Mouse (Mus musculus) liver, embryonic 16.5 days (tissue): Measurements from ENCODE around the gene Gdf11. TPM values are rescaled to one million over a fixed set of nuclear protein-coding genes. Genes with fewer than 3 reads are reported as not detected.

ENCODE experiments used
- ATAC-seq: fragments of 200-750 bp; cut with Nextera tagmentation; 2 replicates; pipeline ENCODE4 v1.8.0; 2017; ENCODE audit warnings: low read depth, mild to moderate bottlenecking, moderate number of reproducible peaks, moderate library complexity
- H3K27ac ChIP-seq: fragments of 300-500 bp; sonication (generic); 2 replicates; pipeline ENCODE4 v1.5.1; 2014; ENCODE audit warnings: mild to moderate bottlenecking, low read length
- H3K27me3 ChIP-seq: fragments of 300-500 bp; sonication (generic); 2 replicates; pipeline ENCODE4 v1.6.1; 2014; ENCODE audit warnings: low read depth, low read length, mixed read lengths; ENCODE audit not compliant: control insufficient read depth, insufficient read depth
- H3K36me3 ChIP-seq: fragments of 300-500 bp; sonication (generic); 2 replicates; pipeline ENCODE4 v1.6.1; 2014; ENCODE audit warnings: mild to moderate bottlenecking; ENCODE audit not compliant: control insufficient read depth, insufficient read depth
- H3K4me1 ChIP-seq: fragments of 300-500 bp; sonication (generic); 2 replicates; pipeline ENCODE4 v1.6.1; 2014; ENCODE audit warnings: low read depth, low read length, mixed read lengths; ENCODE audit not compliant: control insufficient read depth
- H3K4me2 ChIP-seq: fragments of 300-500 bp; sonication (generic); 2 replicates; pipeline ENCODE4 v1.6.1; 2014; ENCODE audit warnings: low read depth, low read length, mixed read lengths
- H3K4me3 ChIP-seq: fragments of 300-500 bp; sonication (generic); 2 replicates; pipeline ENCODE4 v1.5.1; 2014; ENCODE audit warnings: low read depth, mild to moderate bottlenecking, low read length
- H3K9ac ChIP-seq: fragments of 300-500 bp; sonication (generic); 2 replicates; pipeline ENCODE4 v1.6.1; 2014; ENCODE audit warnings: low read depth, low read length
- H3K9me3 ChIP-seq: fragments of 300-500 bp; sonication (generic); replicated peaks from 2 replicates; pipeline ENCODE4 v1.6.1; 2016; ENCODE audit warnings: low read length; ENCODE audit not compliant: control insufficient read depth
- WGBS: fragments of 180-500 bp; shearing (Covaris S2); extraction: QIAGEN DNeasy Blood & Tissue Kit; methylation state at CpG from one replicate; pipeline ENCODE4 v1.1.7; 2014; ENCODE audit not compliant: insufficient replicate concordance; 5-methylcytosine and 5-hydroxymethylcytosine counted together
- polyA plus RNA-seq: library from polyadenylated mRNA; unstranded; fragments of >200 nt; fragmentation: Nextera tagmentation; extraction: Ambion mirVana; gene quantifications from 2 replicates; pipeline ENCODE4 v1.2.1, GENCODE M21; 2015

The Gdf11 gene
- polyA plus RNA-seq, 1 experiment from 2014 or later: 0.22 TPM

DNA sequence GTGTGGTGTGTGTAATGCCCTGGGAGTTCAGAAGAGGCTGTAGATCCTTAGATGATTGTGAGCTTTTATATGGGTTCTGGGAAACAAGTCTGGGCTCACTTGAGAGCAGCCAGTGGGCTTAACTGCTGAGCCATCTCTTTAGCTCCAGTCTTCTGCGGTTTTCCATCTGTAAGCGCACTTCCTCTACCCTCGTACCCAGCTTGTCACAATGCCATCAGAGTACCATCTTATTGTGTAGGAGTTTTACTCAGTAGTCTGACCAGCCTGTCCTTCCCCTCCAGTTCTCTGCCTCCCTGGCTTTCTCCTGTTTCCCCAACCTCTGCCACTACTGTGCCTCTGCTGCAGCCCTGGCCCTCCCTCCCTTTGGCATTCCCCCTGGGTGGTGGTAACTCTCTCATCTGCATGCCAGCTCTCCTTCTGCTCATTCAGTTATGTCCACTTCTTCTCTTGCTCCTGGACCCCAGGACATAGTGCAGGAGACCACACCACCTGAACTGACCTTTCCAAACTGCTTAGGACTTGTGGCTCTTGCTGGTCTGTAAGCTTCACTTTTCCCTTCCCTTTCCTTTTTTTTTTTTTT is 11.0 kb upstream of the Gdf11 start:
- Histone ChIP-seq H3K4me3 (no peak overlapping the region), H3K36me3 (no peaks in the 10 kb centered on the region), H3K9me3 (no peaks in the 10 kb centered on the region), H3K9ac (no peak overlapping the region), H3K4me1 (no peaks in the 10 kb centered on the region), H3K4me2 (no peak overlapping the region), H3K27ac (no peak overlapping the region), H3K27me3 (no peaks in the 10 kb centered on the region)
- 30% methylated on average over 3 of the region's 3 CpGs for WGBS
- no peak for ATAC-seq

DNA sequence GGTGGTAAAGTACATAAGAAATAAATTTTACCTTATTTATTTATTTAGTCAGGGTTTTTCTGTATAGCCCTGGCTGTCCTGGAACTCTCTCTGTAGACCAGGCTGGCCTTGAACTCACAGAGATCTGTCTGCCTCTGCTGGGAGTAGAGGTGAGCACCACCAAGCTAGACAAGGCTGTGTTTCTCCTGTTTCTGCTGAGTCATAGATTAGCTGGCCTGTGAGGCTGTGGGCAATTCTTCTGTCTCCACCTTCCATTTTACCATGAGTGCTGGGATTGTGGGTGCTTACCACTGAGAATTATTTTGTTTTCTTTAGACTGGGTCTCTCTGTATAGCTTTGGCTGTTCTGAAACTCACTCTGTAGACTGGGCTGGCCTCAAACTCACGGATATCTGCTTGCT is 9.9 kb upstream of the Gdf11 start:
- Histone ChIP-seq H3K4me1 (no peaks in the 10 kb centered on the region), H3K9me3 (no peaks in the 10 kb centered on the region), H3K36me3 (no peaks in the 10 kb centered on the region), H3K27me3 (peaks cover 6% of the 10 kb centered on the region), H3K4me2 (no peak overlapping the region), H3K9ac (no peak overlapping the region), H3K27ac (no peak overlapping the region), H3K4me3 (no peak overlapping the region)
- ATAC-seq: peak; percentile 32; the same call in 1 of the 2 replicates
- 48% methylated on average over 1 of the region's 1 CpGs for WGBS

DNA sequence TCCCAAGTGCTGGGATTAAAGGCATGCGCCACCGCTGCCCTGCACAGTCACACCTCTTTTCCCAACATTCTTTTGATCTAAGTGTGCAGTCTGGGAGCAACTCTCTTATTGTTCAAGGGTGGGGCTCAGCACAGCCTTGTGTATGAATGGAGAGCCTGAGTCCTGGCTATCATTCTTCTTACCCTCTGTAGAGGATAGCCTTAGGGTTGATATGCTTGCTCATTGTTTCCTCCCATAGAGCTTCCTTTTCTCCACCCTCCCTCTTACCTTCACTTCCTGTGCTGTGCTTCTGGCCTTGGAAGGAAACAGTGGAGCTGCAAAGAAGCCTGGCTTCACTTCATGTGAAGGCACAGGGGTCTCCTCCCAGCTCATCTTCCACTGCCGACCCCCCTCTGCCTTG is 9.2 kb upstream of the Gdf11 start, which contains the start of gene Cd63:
Gene Cd63, plus strand, starts transcription at position 292 of the 400 bp plus-strand sequence.
- Histone ChIP-seq H3K9ac (no peak within 1 kb of the TSS), H3K27ac (no peak within 1 kb of the TSS), H3K9me3 (no peaks in the 10 kb centered on the region), H3K36me3 (no peaks in the 10 kb centered on the region), H3K4me2 (no peak within 1 kb of the TSS), H3K4me3 (no peak within 1 kb of the TSS), H3K4me1 (no peaks in the 10 kb centered on the region; the same call in 1 of the 2 replicates), H3K27me3 (peaks cover 13% of the 10 kb centered on the region)
- ATAC-seq: no peak
- WGBS: 62% methylated on average over 3 of the region's 3 CpGs

DNA sequence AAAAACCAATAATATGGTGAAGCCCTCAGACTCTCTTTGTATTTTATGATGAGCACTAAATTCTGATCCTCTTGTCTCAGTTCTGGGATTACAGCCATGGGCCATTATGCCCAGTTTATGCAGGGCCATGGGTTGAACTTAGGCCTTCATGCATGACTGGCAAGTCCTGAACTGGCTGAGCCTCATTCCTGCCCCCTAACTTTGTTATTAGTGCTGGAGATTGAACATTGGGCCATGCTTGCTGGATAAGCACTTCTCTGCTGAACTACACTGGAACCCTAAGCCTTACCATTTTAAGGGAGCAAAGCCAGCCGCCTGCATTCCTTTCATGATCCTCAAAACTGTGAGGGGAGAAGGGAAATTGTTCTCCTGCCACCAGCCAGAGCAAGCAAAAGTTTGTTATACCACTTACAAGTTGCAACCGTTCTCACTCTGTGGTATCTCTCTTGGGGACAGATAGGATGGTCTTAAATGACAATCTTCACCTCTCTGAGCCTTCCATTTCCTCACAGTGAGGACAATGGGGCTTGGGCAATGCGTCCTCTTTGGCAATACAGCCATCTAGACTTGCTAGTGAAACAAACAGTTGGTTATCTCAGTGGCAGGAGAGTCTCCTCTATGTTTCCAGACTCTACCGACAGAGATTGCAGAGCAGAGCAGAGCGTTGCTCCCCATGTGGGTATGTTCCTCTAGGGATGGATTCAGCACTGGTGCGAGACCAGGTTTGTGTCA is 8.4 kb upstream of the Gdf11 start:
- no peak overlapping the region for H3K4me2 ChIP-seq
- no peaks in the 10 kb centered on the region for H3K9me3 ChIP-seq
- H3K27me3 ChIP-seq: peaks cover 20% of the 10 kb centered on the region
- WGBS: 46% methylated on average over 6 of the region's 6 CpGs
- H3K36me3 ChIP-seq: no peaks in the 10 kb centered on the region
- H3K4me1 ChIP-seq: no peaks in the 10 kb centered on the region; the same call in 1 of the 2 replicates
- H3K9ac ChIP-seq: no peak overlapping the region
- no peak overlapping the region for H3K4me3 ChIP-seq
- ATAC-seq: no peak
- H3K27ac ChIP-seq: no peak overlapping the region

DNA sequence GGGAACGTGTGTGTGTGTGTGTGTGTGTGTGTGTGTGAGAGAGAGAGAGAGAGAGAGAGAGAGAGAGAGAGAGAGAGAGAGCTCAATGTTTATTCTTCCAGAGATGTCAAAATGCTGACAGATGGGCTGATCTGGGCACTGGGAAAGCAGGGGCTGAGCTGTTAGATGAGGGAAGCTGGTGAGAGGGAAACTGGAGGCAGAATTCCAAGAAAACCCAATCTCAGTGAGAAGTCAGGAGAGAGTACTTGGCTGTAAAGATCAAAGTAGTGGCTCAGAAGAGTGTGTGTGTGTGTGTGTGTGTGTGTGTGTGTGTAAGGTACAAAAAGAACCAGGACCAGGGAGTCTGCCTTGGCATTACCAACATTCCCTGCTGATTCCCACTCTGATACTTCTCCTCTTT is 6.0 kb upstream of the Gdf11 start:
- 17% methylated on average over 1 of the region's 1 CpGs for WGBS
- Histone ChIP-seq H3K4me3 (no peak overlapping the region), H3K9me3 (no peaks in the 10 kb centered on the region), H3K27ac (no peak overlapping the region), H3K36me3 (no peaks in the 10 kb centered on the region), H3K4me1 (no peaks in the 10 kb centered on the region; the same call in 1 of the 2 replicates), H3K27me3 (peaks cover 43% of the 10 kb centered on the region), H3K4me2 (no peak overlapping the region), H3K9ac (no peak overlapping the region)
- no peak for ATAC-seq

DNA sequence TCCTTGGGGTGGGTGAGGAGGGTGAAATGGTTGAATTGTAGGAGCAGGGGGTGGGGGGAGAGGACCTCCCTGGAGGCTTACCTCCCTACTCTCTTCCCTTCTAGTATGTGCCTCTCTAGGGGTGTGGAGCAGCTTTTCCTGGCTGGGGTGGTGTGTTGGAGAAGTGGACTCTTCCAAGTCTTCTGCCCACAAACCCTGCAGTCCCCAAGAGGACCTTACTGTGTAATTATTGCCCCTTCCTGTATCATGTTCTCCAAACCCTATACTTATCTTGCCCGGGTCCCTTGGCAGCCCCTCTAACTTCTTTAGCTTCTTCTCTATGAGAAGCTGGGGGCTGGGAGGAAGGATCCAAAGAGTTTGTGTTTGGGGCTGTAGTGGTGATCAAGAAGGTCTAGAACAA is 5.3 kb upstream of the Gdf11 start:
- Histone ChIP-seq H3K4me3 (no peak overlapping the region), H3K36me3 (no peaks in the 10 kb centered on the region), H3K4me1 (no peaks in the 10 kb centered on the region; the same call in 1 of the 2 replicates), H3K4me2 (no peak overlapping the region), H3K9ac (no peak overlapping the region), H3K27me3 (peaks cover 50% of the 10 kb centered on the region), H3K9me3 (no peaks in the 10 kb centered on the region), H3K27ac (no peak overlapping the region)
- ATAC-seq: no peak
- 15% methylated on average over 1 of the region's 1 CpGs for WGBS

DNA sequence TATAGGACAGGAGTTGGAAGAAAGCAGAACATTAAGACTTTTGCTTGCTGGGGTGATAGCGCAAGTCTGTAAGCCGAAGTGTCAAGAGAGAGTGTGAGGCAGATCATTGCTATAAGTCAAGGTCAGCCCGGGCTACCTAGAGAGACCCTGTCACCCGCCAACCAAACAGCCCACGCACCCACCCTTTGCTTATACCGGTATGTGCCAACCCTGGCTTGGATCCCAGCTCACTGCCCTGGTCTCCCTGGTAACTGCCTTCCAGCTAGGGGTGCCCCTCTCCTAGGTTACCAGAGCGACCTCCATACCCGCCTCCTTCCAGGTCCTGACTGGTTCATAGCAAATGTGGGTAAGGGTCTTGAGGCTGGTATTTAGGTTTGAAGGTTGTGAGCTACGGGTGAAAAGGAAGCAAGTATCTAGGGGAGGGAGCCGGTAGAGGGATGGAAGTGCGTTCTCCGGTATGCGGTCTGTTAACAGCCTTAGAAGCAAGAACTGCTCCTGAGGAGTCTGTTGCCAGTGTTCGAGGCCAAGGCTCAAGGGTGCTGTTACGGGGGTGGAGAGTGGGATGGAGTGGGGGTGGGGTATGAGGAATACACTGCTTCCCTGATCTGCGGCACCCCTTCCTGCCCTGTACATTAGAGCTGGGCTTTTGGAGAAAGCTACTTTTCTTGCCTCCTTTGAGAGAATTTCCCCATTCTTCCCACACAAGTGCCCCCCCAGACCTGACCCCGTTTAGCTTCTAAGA is 4.6 kb upstream of the Gdf11 start:
- no peaks in the 10 kb centered on the region for H3K36me3 ChIP-seq
- H3K9ac ChIP-seq: no peak overlapping the region
- WGBS: 5% methylated on average over 17 of the region's 17 CpGs
- no peaks in the 10 kb centered on the region for H3K9me3 ChIP-seq
- ATAC-seq: no peak
- peaks cover 57% of the 10 kb centered on the region for H3K27me3 ChIP-seq
- no peak overlapping the region; the same call in 1 of the 2 replicates for H3K4me2 ChIP-seq
- no peak overlapping the region for H3K4me3 ChIP-seq
- no peak overlapping the region for H3K27ac ChIP-seq
- no peaks in the 10 kb centered on the region; the same call in 1 of the 2 replicates for H3K4me1 ChIP-seq

DNA sequence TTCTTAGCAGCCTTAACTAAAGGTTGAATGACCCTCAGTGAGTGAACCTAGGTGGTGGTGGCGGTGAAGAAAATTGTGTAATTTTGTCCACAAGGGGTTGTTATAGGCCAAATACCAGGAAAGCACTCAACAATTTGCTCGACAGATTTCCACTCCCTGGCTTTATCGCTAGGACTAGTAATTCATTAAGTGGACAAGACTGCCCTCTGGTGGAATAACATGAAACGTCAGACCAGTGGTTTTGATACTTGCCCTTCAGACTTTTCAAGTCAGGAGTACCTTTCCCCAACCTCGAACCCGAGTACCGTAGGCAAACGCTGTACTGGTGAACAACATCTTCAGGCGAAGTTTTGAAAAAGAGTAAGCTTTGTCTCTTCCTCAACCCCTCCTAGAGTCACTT is 3.9 kb upstream of the Gdf11 start:
- no peak overlapping the region for H3K9ac ChIP-seq
- under 1% methylated on average over 9 of the region's 9 CpGs for WGBS
- H3K27ac ChIP-seq: no peak overlapping the region
- no peaks in the 10 kb centered on the region for H3K9me3 ChIP-seq
- no peak for ATAC-seq
- no peak overlapping the region; the same call in 1 of the 2 replicates for H3K4me2 ChIP-seq
- H3K27me3 ChIP-seq: peaks cover 64% of the 10 kb centered on the region
- H3K36me3 ChIP-seq: no peaks in the 10 kb centered on the region
- H3K4me1 ChIP-seq: no peaks in the 10 kb centered on the region; the same call in 1 of the 2 replicates
- H3K4me3 ChIP-seq: no peak overlapping the region
